Mouse (Mus musculus) CD4-positive, CD25-positive, alpha-beta regulatory T cell, adult 2 months (primary cell): Measurements from ENCODE around the gene Abhd17b.
"Not testable (repeated sequence)": the region's sequence is repeated elsewhere in the genome, so short reads cannot be mapped to it uniquely, and the experiment has no call there.

Source experiments
- DNase-seq: peaks from one replicate; pipeline ENCODE4 v3.0.0-alpha.2; 2012; ENCODE audit warnings: low read depth, low spot score

Gene Abhd17b

DNA sequence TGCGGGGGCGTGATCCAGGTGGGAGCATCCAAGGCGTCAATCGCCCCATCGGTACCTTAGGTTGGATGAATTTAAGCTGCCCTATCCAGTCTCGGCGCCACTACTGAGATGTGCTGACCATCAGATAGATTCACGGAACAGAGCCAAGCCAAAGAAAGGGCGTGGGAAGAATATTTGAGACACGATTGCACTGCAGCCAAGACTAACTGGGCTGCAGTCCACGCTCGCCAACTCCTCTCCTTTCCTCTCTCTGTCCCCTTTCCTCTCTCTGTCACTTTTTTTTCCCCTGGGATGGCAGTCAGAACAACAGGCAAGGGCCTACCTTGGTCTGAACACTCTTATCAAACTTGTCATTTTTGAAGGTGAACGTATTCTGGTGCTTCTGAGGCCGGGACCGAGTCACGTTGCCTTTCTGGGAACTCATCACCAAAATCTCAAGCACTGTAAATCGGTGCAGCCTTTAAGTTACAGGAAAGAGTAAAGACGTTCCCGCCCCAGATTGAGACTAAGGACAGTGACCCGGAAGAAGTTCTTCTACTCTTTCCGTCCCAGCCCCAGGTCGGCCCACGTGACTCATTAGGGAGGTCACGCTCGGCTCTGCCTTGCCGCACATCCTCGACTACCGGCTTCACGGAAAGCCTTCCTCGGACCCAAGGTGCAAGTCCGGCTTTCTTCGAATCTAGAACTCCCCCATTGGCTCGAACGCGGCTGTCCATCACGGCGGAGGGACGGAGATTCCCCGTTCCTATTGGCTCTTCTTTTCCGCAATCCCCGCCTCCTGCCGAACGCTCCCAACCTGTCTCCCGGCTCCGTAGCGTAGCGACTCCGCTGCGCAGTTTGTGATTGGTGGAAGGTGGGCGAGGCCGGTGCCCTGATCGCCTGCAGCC, 457 bp upstream of the Abhd17b start, which contains the start of gene 1110059E24Rik:
TSS of gene 1110059E24Rik (minus strand) at position 692 of the 887 bp plus-strand sequence.
- peak; percentile 96 for DNase-seq

DNA sequence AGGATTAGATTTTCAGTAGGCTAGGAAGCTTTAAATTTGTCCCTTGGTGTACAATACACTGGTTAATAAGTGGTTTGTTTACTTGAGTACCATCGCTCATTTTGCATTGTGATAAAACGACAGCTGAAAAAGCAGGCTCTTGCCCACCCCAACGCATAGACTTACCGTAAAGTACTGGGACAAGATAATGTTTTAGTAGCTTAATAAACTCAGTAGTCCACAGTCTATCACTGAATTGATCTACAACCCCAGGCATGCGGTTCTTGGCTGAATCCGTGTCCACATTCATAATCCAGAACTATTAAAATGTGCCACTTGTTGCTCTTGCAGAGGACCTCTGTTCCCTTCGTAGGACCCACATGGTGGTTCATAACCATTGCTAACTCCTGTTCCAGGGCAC, 1.8 kb downstream of the Abhd17b start:
- no peak for DNase-seq

- no peak for DNase-seq
Measured at GRCm38 (mm10) chr19:21660734-21661133, 7.7 kb downstream of the Abhd17b start.

DNA sequence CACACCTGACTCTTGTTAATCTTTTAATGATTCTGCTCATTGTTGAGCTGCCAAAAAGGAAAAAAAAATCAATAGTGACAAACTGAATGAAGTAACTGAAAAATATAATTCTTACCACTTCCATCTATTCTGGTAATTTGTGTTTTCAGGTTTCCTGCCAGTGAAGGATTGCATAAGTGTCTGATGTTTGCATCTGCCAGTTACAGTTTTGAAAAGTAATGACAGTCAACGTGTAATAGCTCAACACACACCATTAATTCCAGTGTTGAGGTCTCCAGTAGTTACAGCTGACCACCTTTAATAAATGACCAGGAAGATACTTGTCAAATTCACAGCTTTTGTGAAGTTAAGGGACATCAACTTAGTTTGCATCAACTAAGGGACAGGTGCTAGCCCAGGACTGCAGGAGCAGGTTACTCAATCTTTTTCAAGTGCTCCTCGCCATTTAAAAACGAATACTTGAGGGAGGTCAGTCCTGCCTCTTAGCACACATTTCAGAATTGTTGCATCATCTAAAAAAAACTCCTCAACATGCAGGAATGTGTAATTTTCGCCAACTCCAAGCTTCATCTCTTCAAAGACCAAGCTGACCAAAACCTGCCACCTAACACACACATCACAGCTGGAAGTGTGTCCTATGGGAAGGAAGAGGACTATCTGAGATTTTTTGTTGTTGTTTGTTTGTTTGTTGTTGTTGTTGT, 10.9 kb downstream of the Abhd17b start:
- DNase-seq = no peak

DNA sequence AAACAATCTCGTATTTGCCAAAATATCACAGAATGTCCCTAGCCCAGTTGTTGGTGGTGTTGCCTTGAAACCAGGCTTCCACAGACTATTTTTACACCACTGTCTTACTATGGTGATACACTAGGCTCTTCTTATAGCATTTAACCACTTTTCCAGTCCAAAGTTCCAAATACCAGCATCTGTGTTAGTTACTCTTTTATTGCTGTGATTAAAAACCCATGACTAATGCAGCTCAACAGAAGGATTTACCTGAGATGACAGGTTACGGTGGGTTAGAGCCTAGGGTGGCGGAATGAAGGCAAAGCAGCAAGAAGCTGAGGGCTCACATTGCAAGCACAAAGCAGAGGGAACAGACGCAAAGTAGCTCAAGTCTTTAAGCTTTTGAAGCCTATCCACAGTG, 16.7 kb downstream of the Abhd17b start:
- DNase-seq = no peak

- no peak for DNase-seq
Measured at GRCm38 (mm10) chr19:21674354-21675096, 21.5 kb downstream of the Abhd17b start.

GRCm38 (mm10) chr19:21680091-21680490, 27.1 kb downstream of the Abhd17b start:
- no peak for DNase-seq

DNA sequence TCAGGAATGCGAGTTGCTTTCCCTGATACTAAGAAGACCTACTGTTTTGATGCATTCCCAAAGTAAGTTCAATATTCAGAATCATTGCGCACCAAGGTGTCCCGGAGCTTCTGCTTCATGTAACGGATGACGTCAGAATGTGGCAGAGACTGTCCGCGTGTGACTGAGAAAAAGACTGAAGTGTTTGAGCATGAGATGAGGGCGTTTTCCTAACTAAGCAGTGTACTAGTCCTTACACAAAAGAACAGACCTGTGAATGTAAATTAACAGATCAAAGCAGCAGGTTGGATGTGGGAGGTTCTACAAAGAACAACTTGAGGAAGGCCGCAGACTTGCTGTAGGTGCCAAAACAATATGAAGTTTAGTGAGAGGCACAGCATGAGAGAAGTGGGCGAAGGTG, 28.0 kb downstream of the Abhd17b start:
- no peak for DNase-seq

DNA sequence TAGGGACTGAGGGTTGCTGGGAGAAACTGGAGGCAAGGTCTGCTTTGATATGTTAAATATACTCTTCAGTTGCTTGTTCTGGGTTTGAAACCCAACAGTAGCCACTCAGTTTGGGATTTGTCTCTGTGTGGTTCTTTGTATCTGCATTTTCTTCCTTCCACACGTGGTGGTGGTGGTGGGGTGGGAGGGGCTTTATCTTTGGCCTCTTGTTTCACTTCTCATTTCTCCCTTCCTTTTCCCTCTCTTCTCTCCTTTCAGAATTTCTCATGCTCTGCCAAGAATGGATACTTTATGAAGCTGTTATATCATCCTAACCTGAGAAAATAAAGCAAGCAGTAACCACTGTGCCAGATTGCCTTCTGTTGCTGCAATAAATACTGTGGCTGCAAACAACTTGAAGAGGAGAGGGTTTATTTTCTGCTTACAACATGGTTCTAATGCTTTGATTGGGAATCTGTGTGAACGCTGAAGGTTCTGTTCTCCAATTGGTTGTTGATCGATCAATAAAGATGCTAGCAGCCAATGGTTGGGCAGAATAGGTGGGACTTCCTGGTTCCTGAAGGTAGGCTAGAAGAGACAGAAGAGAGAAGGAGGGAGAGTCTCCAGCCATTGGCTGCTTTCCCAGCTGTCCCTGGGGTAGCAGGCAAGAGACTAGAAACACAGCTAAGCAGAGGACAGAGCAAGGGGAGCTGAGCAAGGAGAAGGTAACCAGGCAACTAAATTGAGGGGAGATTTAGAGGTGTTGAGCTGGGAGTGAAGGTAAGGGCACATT, 60.5 kb downstream of the Abhd17b start:
- peak; percentile 91 for DNase-seq

GRCm38 (mm10) chr19:21714278-21714883, 61.4 kb downstream of the Abhd17b start:
- peak; percentile 55 for DNase-seq

DNA sequence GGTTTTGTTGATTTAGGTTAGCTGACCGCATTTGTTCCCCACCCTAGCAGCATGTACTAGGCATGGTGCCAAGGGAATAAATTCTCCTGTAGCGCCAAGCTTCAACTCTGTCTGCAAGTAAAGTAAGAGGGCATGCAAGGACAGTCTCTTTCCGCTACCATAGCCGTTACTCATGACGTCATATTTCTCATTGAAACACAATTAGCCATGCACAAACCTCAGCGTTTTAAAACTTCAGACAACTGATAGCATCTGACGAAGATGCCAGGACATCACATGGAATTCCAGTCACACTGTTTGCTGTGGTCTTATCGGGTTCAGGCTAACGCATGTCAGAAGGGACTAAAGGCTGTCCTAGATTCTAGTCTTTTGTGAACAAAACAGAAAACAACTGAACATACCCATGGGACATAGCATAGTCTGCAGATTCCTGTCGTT, 62.0 kb downstream of the Abhd17b start:
- peak; percentile 4 for DNase-seq

- no peak for DNase-seq
Measured at GRCm38 (mm10) chr19:21715515-21715914, 62.5 kb downstream of the Abhd17b start.

DNA sequence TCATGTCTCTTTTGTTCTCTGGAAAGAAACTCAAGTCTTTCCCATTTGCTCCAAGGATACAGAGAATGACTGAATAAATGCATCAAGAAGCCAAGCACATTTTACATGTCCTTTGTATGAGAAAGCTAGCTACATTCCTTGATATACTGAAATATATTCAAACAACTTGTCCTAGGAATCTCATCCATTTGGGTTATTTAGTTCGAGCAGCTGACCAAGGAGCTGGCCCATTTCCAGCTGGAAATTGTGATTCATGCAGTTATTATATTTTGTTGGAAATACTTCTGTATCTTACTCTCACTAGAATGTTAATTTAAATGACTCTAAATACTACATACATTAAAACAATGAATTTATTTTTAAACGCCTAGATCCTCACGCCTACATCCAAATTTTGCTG, 63.5 kb downstream of the Abhd17b start:
- DNase-seq = no peak

DNA sequence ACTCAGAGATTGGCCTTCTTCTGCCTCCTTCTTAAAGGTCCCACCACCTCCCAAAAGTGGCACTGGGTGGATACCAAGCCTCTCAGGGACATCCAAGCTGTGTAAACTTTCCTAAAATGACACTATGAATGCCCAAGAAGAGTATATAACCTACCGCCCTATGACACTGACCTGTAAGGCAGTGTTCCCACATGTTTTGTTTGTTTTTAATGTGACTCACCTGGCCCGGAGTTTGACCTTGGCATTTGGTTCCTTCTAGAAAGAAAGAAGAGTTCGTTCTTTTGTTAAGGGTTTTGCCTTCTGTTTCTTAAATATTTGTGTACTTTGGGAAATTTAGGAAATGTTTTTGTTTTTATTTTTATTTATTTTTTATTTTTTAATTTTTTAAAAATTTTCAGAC, 66.2 kb downstream of the Abhd17b start:
- DNase-seq = no peak

GRCm38 (mm10) chr19:21720950-21721349, 68.0 kb downstream of the Abhd17b start:
- no peak for DNase-seq

GRCm38 (mm10) chr19:21723280-21723679, 70.3 kb downstream of the Abhd17b start:
- DNase-seq = not testable (repeated sequence)

- DNase-seq = no peak
Measured at GRCm38 (mm10) chr19:21723911-21724655, 71.1 kb downstream of the Abhd17b start.

DNA sequence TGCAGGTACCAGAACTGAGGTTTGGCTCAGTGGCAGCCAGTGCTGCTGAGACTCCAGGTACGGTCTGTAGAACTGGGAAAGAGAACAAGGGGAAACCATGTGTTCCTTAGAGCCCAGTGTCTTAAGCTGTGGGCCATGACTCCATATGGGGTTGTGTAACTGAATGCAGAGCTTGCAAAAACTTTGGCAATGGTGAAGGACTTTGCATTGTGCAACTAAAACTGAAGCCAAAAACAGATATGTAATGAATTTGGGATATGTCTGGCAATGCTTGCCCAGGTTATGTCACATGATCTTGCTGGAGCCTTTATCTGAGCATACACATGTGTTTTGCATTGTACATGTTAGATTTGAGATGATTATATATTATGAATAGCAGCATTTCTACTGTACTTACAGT, 72.2 kb downstream of the Abhd17b start:
- no peak for DNase-seq

- DNase-seq = no peak
Measured at GRCm38 (mm10) chr19:21727081-21727480, 74.1 kb downstream of the Abhd17b start.

GRCm38 (mm10) chr19:21728342-21728741, 75.4 kb downstream of the Abhd17b start:
- no peak for DNase-seq
